In the genomic region with DNA sequence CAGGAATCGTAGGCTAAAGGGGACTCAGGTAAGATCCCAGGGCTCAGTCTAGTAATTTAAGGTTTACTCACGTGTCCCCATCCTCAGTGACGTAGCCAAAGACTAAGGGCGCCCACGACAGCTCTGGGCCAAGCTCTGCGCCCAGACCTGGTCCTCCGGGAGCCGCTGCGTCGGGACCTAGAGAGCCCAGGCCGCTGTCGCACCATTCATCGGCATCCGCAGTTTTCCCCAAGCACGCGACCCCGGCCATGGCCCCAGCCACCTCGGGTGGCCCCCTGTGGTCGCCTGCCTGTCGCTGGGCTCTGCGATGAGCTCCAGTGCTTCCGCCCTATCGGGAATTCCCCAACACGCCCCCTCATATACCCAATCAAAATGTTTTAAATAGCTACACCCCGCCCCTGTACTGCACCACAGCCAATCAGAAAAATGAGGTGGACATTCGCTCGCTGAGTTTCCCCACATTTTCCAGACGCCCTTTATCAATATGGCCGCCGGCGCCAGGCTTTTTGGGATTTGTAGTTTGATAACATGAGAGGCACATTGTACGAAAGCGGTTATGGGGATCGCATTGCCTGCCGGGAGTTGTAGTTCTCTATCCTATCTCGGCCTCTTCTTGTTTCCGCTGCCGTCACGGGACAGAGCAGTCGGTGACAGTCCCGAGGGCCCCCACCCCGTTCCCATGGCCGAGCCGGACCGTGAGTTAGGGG, we compare ENCODE assay signal across 8 mouse cellular contexts. TPM values are rescaled to one million over a fixed set of nuclear protein-coding genes. Genes with fewer than 3 reads are reported as not detected.
DNase-seq lines count a peak whose midpoint lies in the region; ATAC-seq and TF ChIP-seq lines count a peak whose summit lies in the region.

Gene Sirt2 (plus strand): TSS at position 563 of the 707 bp plus-strand sequence.

- peak within 1 kb of the TSS; percentile 69 for H3K9ac ChIP-seq in embryonic facial prominence, embryonic 15.5 days
- H3K9ac ChIP-seq in limb, embryonic 14.5 days (ENCODE audit: low read depth, low read length, severe bottlenecking), result peak within 1 kb of the TSS; percentile 72
- H3K9ac ChIP-seq in midbrain, postnatal 0 days (replicated peaks; ENCODE audit: low read length, poor library complexity, severe bottlenecking), result peak within 1 kb of the TSS; percentile 64

- no peaks in the 10 kb centered on the region for H3K9me3 ChIP-seq in embryonic facial prominence, embryonic 15.5 days (replicated peaks)
- no peaks in the 10 kb centered on the region for H3K9me3 ChIP-seq in limb, embryonic 14.5 days (ENCODE audit: control insufficient read depth, low read length)
- no peaks in the 10 kb centered on the region for H3K9me3 ChIP-seq in midbrain, postnatal 0 days (ENCODE audit: low read length)

- no peaks in the 10 kb centered on the region for H3K27me3 ChIP-seq in embryonic facial prominence, embryonic 15.5 days
- no peaks in the 10 kb centered on the region for H3K27me3 ChIP-seq in limb, embryonic 14.5 days (ENCODE audit: control insufficient read depth, insufficient read depth, low read length)
- no peaks in the 10 kb centered on the region for H3K27me3 ChIP-seq in midbrain, postnatal 0 days (ENCODE audit: insufficient read depth, low read length)

- WGBS in bone marrow, adult 2 months, result under 1% methylated on average over 45 of the region's 45 CpGs
- WGBS in embryonic facial prominence, embryonic 15.5 days, result under 1% methylated on average over 45 of the region's 45 CpGs
- WGBS in limb, embryonic 14.5 days, result under 1% methylated on average over 44 of the region's 45 CpGs
- WGBS in midbrain, postnatal 0 days, result under 1% methylated on average over 45 of the region's 45 CpGs

- peak; percentile 99 for DNase-seq in 416B (ENCODE audit: low read depth)
- DNase-seq in heart, adult 8-10 months (ENCODE audit: low spot score), result peak; percentile 100
- DNase-seq in kidney, adult 9 months, result peak; percentile 100
- DNase-seq in limb, embryonic 14.5 days (ENCODE audit: low spot score), result peak; percentile 100
- DNase-seq in midbrain, postnatal 0 days (ENCODE audit: low spot score), result peak; percentile 99
- peak; percentile 90 to 92 for DNase-seq in spleen, postnatal 14 days (ENCODE audit: low spot score in 2 of 2)

- peaks cover 10% of the 10 kb centered on the region for H3K36me3 ChIP-seq in embryonic facial prominence, embryonic 15.5 days
- H3K36me3 ChIP-seq in limb, embryonic 14.5 days (ENCODE audit: control insufficient read depth, insufficient read depth, low read length), result peaks cover 17% of the 10 kb centered on the region
- peaks cover 8% of the 10 kb centered on the region for H3K36me3 ChIP-seq in midbrain, postnatal 0 days (ENCODE audit: insufficient read depth, low read length)

- ATAC-seq in embryonic facial prominence, embryonic 15.5 days (ENCODE audit: insufficient number of reproducible peaks, low FRiP score, low TSS enrichment, low read depth), result peak; percentile 97
- peak; percentile 99 for ATAC-seq in limb, embryonic 14.5 days (ENCODE audit: low FRiP score, low read depth)
- ATAC-seq in midbrain, postnatal 0 days (ENCODE audit: low FRiP score), result peak; percentile 98

- H3K4me1 ChIP-seq in bone marrow, adult 2 months (ENCODE audit: control insufficient read depth, insufficient read depth, low read length), result peaks cover 4% of the 10 kb centered on the region; the same call in 1 of the 2 replicates
- peaks cover 22% of the 10 kb centered on the region for H3K4me1 ChIP-seq in embryonic facial prominence, embryonic 15.5 days
- H3K4me1 ChIP-seq in limb, embryonic 14.5 days (ENCODE audit: control insufficient read depth, insufficient read depth, low read length), result peaks cover 14% of the 10 kb centered on the region
- H3K4me1 ChIP-seq in midbrain, postnatal 0 days (ENCODE audit: insufficient read depth, low read length), result peaks cover 17% of the 10 kb centered on the region; the same call in 1 of the 2 replicates

- peak; percentile 29; the same call in 1 of the 2 replicates for TF ChIP-seq POLR2A in bone marrow, adult 2 months (IDR thresholded peaks at IDR 0.05; ENCODE audit: borderline replicate concordance, control insufficient read depth, low read depth, low read length)
- TF ChIP-seq POLR2A in limb, embryonic 14.5 days (IDR thresholded peaks at IDR 0.05; ENCODE audit: borderline replicate concordance, extremely low read depth, insufficient read depth, insufficient read length), result 0 out of 2 replicates have a peak, but pooled peaks have one; percentile 15

- TF ChIP-seq CTCF in bone marrow, adult 2 months (IDR thresholded peaks at IDR 0.05; ENCODE audit: control insufficient read depth, insufficient read depth, low read length), result no peak
- TF ChIP-seq CTCF in midbrain, postnatal 0 days (IDR thresholded peaks at IDR 0.05), result peak; percentile 42; the same call in 1 of the 2 replicates

- peak within 1 kb of the TSS; percentile 94 for H3K4me3 ChIP-seq in bone marrow, adult 2 months (replicated peaks; ENCODE audit: control insufficient read depth, low read depth, low read length)
- H3K4me3 ChIP-seq in embryonic facial prominence, embryonic 15.5 days (replicated peaks), result peak within 1 kb of the TSS; percentile 73
- peak within 1 kb of the TSS; percentile 72 for H3K4me3 ChIP-seq in limb, embryonic 14.5 days (replicated peaks; ENCODE audit: low read length)
- H3K4me3 ChIP-seq in midbrain, postnatal 0 days (ENCODE audit: low read depth, low read length), result peak within 1 kb of the TSS; percentile 72

- peak within 1 kb of the TSS; percentile 47; the same call in 1 of the 2 replicates for H3K27ac ChIP-seq in bone marrow, adult 2 months (ENCODE audit: control insufficient read depth, insufficient read depth, low read depth, low read length, poor library complexity)
- H3K27ac ChIP-seq in embryonic facial prominence, embryonic 15.5 days (replicated peaks), result no peak within 1 kb of the TSS
- no peak within 1 kb of the TSS for H3K27ac ChIP-seq in limb, embryonic 14.5 days (replicated peaks; ENCODE audit: low read depth, low read length)
- H3K27ac ChIP-seq in midbrain, postnatal 0 days (ENCODE audit: low read depth, low read length), result no peak within 1 kb of the TSS

- peak within 1 kb of the TSS; percentile 58 for H3K4me2 ChIP-seq in embryonic facial prominence, embryonic 15.5 days (replicated peaks)
- peak within 1 kb of the TSS; percentile 74 for H3K4me2 ChIP-seq in limb, embryonic 14.5 days (replicated peaks; ENCODE audit: low read depth, low read length, severe bottlenecking)
- H3K4me2 ChIP-seq in midbrain, postnatal 0 days (ENCODE audit: low read depth, low read length, poor library complexity, severe bottlenecking), result peak within 1 kb of the TSS; percentile 68

RNA-seq across cellular contexts. Expression of gene Sirt2, which starts in this region (rescaled TPM):
- 18.7 and 28.3 TPM in 2 replicates for polyA plus RNA-seq in bone marrow, adult 2 months (2011; ENCODE audit: insufficient read depth, insufficient read length, low replicate concordance, missing spikeins)
- polyA plus RNA-seq in embryonic facial prominence, embryonic 15.5 days (2015; fragmentation: Nextera tagmentation; extraction: Ambion mirVana), result 85.3 and 89.4 TPM in 2 replicates
- 10 to 100 TPM; 84.0 to 92.6 (median 90.8) TPM for total RNA-seq in heart, adult 8-10 months (2022)
- polyA plus RNA-seq in limb, embryonic 14.5 days (2012; rRNA removed), result 107 and 113 TPM in 2 replicates
- 73.7 and 89.3 TPM in 2 replicates for polyA plus RNA-seq in limb, embryonic 14.5 days (2014; fragmentation: Nextera tagmentation; extraction: Ambion mirVana)
- 64.8 and 85.9 TPM in 2 replicates for total RNA-seq in midbrain, postnatal 0 days (2014; rRNA removed)
- polyA plus RNA-seq in midbrain, postnatal 0 days (2015; fragmentation: Nextera tagmentation; extraction: Ambion mirVana), result 111 and 120 TPM in 2 replicates
